9 mouse cellular contexts compared by ENCODE assay signal in genomic region chr2:154549886-154550189, GRCm38 (mm10). TPM values are rescaled to one million over a fixed set of nuclear protein-coding genes. Genes with fewer than 3 reads are reported as not detected.
DNase-seq lines count a peak whose midpoint lies in the region; ATAC-seq and TF ChIP-seq lines count a peak whose summit lies in the region.
"Had no signal": no experiment of that assay in that cellular context is flagged by ENCODE, and none has a peak within 500 bp of the region (broad histone marks: within the 10 kb centered on the region; RNA-seq: fewer than 3 reads in every experiment).

No protein-coding gene starts in this region.

- 0 out of 2 replicates have a peak, but pooled peaks have one; percentile 6 for TF ChIP-seq CTCF in kidney, adult 2 months (conservative IDR thresholded peaks at IDR 0.05; ENCODE audit: insufficient read depth, insufficient read length, low read depth, low read length)

- no peak for TF ChIP-seq POLR2A in kidney, adult 2 months (IDR thresholded peaks at IDR 0.05; ENCODE audit: low read depth, low read length)

- H3K4me1 ChIP-seq in kidney, adult 2 months (ENCODE audit: control insufficient read depth, insufficient read depth, low read length): no peaks in the 10 kb centered on the region
- peaks cover 8% of the 10 kb centered on the region for H3K4me1 ChIP-seq in brown adipose tissue, adult 24 weeks (ENCODE audit: control insufficient read depth, insufficient read depth, insufficient read length, low read length)
- H3K4me1 ChIP-seq in hindbrain, embryonic 15.5 days (replicated peaks): peaks cover 34% of the 10 kb centered on the region
- H3K4me1 ChIP-seq in midbrain, embryonic 13.5 days (replicated peaks): peaks cover 27% of the 10 kb centered on the region

- H3K4me3 ChIP-seq in kidney, adult 2 months (ENCODE audit: insufficient read depth, low read depth, low read length): no peak overlapping the region
- peak overlapping the region; percentile 46; the same call in 1 of the 2 replicates for H3K4me3 ChIP-seq in brown adipose tissue, adult 24 weeks (ENCODE audit: insufficient read depth, low read depth, low read length)
- peak overlapping the region; percentile 40 for H3K4me3 ChIP-seq in hindbrain, embryonic 15.5 days
- H3K4me3 ChIP-seq in midbrain, embryonic 13.5 days (replicated peaks): peak overlapping the region; percentile 47

- peak overlapping the region; percentile 53 for H3K9ac ChIP-seq in hindbrain, embryonic 15.5 days
- H3K9ac ChIP-seq in midbrain, embryonic 13.5 days (replicated peaks): peak overlapping the region; percentile 65

- no peak; the same call in 1 of the 2 replicates for ATAC-seq in hindbrain, embryonic 15.5 days (ENCODE audit: low FRiP score, low read depth)
- peak; percentile 51 for ATAC-seq in midbrain, embryonic 13.5 days

- no peak for DNase-seq in kidney, adult 2 months
- no peak for DNase-seq in kidney, postnatal 25 days
- DNase-seq in T-cell, adult 2 months (ENCODE audit: low spot score): no peak
- DNase-seq in urinary bladder, postnatal 10 days (ENCODE audit: low spot score): no peak
- DNase-seq in thymus, postnatal 14 days: no peak

- no peaks in the 10 kb centered on the region for H3K36me3 ChIP-seq in kidney, adult 2 months (ENCODE audit: control insufficient read depth, insufficient read depth, low read length)
- no peaks in the 10 kb centered on the region for H3K36me3 ChIP-seq in hindbrain, embryonic 15.5 days
- no peaks in the 10 kb centered on the region for H3K36me3 ChIP-seq in midbrain, embryonic 13.5 days

- H3K27ac ChIP-seq in kidney, adult 2 months (ENCODE audit: insufficient read depth, low read depth, low read length): no peak overlapping the region
- H3K27ac ChIP-seq in brown adipose tissue, adult 24 weeks (replicated peaks; ENCODE audit: low read depth, low read length): no peak overlapping the region
- no peak overlapping the region for H3K27ac ChIP-seq in hindbrain, embryonic 15.5 days (replicated peaks)
- no peak overlapping the region for H3K27ac ChIP-seq in midbrain, embryonic 13.5 days

- H3K4me2 ChIP-seq in hindbrain, embryonic 15.5 days: peak overlapping the region; percentile 83
- H3K4me2 ChIP-seq in midbrain, embryonic 13.5 days (replicated peaks): peak overlapping the region; percentile 82

- H3K9me3 ChIP-seq in hindbrain, embryonic 15.5 days: no peaks in the 10 kb centered on the region
- H3K9me3 ChIP-seq in midbrain, embryonic 13.5 days: no peaks in the 10 kb centered on the region

- 18% methylated on average over 20 of the region's 20 CpGs for WGBS in kidney, adult 2 months
- WGBS in hindbrain, embryonic 15.5 days: 11% methylated on average over 20 of the region's 20 CpGs
- WGBS in midbrain, embryonic 13.5 days: 14% methylated on average over 20 of the region's 20 CpGs

- no peaks in the 10 kb centered on the region for H3K27me3 ChIP-seq in kidney, adult 2 months (replicated peaks; ENCODE audit: control insufficient read depth, insufficient read depth, low read length)
- peaks cover 10% of the 10 kb centered on the region for H3K27me3 ChIP-seq in hindbrain, embryonic 15.5 days
- H3K27me3 ChIP-seq in midbrain, embryonic 13.5 days: peaks cover 33% of the 10 kb centered on the region

RNA-seq across cellular contexts. Expression of gene Actl10, which starts 1.7 kb away (rescaled TPM):
- 0.05 TPM in 1 of 2 replicates, not detected in the other for polyA plus RNA-seq in kidney, adult 2 months (2012; rRNA removed)
- not detected in 2 replicates for polyA plus RNA-seq in brown adipose tissue, adult 24 weeks (2012; ENCODE audit: insufficient read depth, insufficient read length, missing spikeins)
- 0.52 and 0.76 TPM in 2 replicates for polyA plus RNA-seq in hindbrain, embryonic 15.5 days (2015; fragmentation: Nextera tagmentation; extraction: Ambion mirVana)
- 0.26 and 0.55 TPM in 2 replicates for polyA plus RNA-seq in midbrain, embryonic 13.5 days (2015; fragmentation: Nextera tagmentation; extraction: Ambion mirVana)
- polyA plus RNA-seq: G1E had no signal

RNA-seq across cellular contexts. Expression of gene 1700003F12Rik, which starts 3.0 kb away (rescaled TPM):
- 0.29 and 0.52 TPM in 2 replicates for polyA plus RNA-seq in kidney, adult 2 months (2012; rRNA removed)
- polyA plus RNA-seq in brown adipose tissue, adult 24 weeks (2012; ENCODE audit: insufficient read depth, insufficient read length, missing spikeins): not detected in 2 replicates
- 1.7 and 2.7 TPM in 2 replicates for polyA plus RNA-seq in hindbrain, embryonic 15.5 days (2015; fragmentation: Nextera tagmentation; extraction: Ambion mirVana)
- 1.8 and 2.0 TPM in 2 replicates for polyA plus RNA-seq in midbrain, embryonic 13.5 days (2015; fragmentation: Nextera tagmentation; extraction: Ambion mirVana)
- polyA plus RNA-seq: G1E had no signal

RNA-seq across cellular contexts. Expression of gene Necab3, which starts 8.9 kb away (rescaled TPM):
- 1.5 and 1.8 TPM in 2 replicates for polyA plus RNA-seq in kidney, adult 2 months (2012; rRNA removed)
- not detected in 2 replicates for polyA plus RNA-seq in brown adipose tissue, adult 24 weeks (2012; ENCODE audit: insufficient read depth, insufficient read length, missing spikeins)
- polyA plus RNA-seq in hindbrain, embryonic 15.5 days (2015; fragmentation: Nextera tagmentation; extraction: Ambion mirVana): 20.3 and 21.4 TPM in 2 replicates
- 13.4 and 14.5 TPM in 2 replicates for polyA plus RNA-seq in midbrain, embryonic 13.5 days (2015; fragmentation: Nextera tagmentation; extraction: Ambion mirVana)

RNA-seq across cellular contexts. Expression of gene E2f1, which starts 19.9 kb away (rescaled TPM):
- polyA plus RNA-seq in kidney, adult 2 months (2012; rRNA removed): 3.6 and 4.1 TPM in 2 replicates
- 0.63 and 1.3 TPM in 2 replicates for polyA plus RNA-seq in brown adipose tissue, adult 24 weeks (2012; ENCODE audit: insufficient read depth, insufficient read length, missing spikeins)
- polyA plus RNA-seq in hindbrain, embryonic 15.5 days (2015; fragmentation: Nextera tagmentation; extraction: Ambion mirVana): 8.4 and 8.6 TPM in 2 replicates
- polyA plus RNA-seq in midbrain, embryonic 13.5 days (2015; fragmentation: Nextera tagmentation; extraction: Ambion mirVana): 13.6 and 15.2 TPM in 2 replicates

RNA-seq across cellular contexts. Expression of gene Pxmp4, which starts 53.7 kb away (rescaled TPM):
- 118 and 138 TPM in 2 replicates for polyA plus RNA-seq in kidney, adult 2 months (2012; rRNA removed)
- polyA plus RNA-seq in brown adipose tissue, adult 24 weeks (2012; ENCODE audit: insufficient read depth, insufficient read length, missing spikeins): 44.4 and 59.3 TPM in 2 replicates
- 16.9 and 18.6 TPM in 2 replicates for polyA plus RNA-seq in hindbrain, embryonic 15.5 days (2015; fragmentation: Nextera tagmentation; extraction: Ambion mirVana)
- 12.3 and 13.4 TPM in 2 replicates for polyA plus RNA-seq in midbrain, embryonic 13.5 days (2015; fragmentation: Nextera tagmentation; extraction: Ambion mirVana)
